Mouse (Mus musculus) liver, embryonic 12.5 days (tissue): ENCODE measurements at regions not wholly inside any gene's neighbourhood (a gene's known extent, or its start where the extent isn't known, plus 50 kb on each side); places are given as distances from the start of the nearest gene placed in this dataset.

Source experiments
- ATAC-seq: fragments of 200-750 bp; cut with Nextera tagmentation; 2 replicates; pipeline ENCODE4 v1.8.0; 2017; ENCODE audit warnings: moderate number of reproducible peaks, mild to moderate bottlenecking, moderate library complexity
- H3K27ac ChIP-seq: fragments of 300-500 bp; sonication (generic); 2 replicates; pipeline ENCODE4 v1.5.1; 2016; ENCODE audit warnings: mild to moderate bottlenecking
- H3K27me3 ChIP-seq: fragments of 300-500 bp; sonication (generic); replicated peaks from 2 replicates; pipeline ENCODE4 v1.6.1; 2016; ENCODE audit warnings: mild to moderate bottlenecking, moderate library complexity
- H3K36me3 ChIP-seq: fragments of 300-500 bp; sonication (generic); 2 replicates; pipeline ENCODE4 v1.6.1; 2016; ENCODE audit warnings: mild to moderate bottlenecking, moderate library complexity
- H3K4me1 ChIP-seq: fragments of 300-500 bp; sonication (generic); 2 replicates; pipeline ENCODE4 v1.6.1; 2016
- H3K4me2 ChIP-seq: fragments of 300-500 bp; sonication (generic); 2 replicates; pipeline ENCODE4 v1.6.1; 2016; ENCODE audit warnings: mild to moderate bottlenecking, moderate library complexity
- H3K4me3 ChIP-seq: fragments of 300-500 bp; sonication (generic); 2 replicates; pipeline ENCODE4 v1.5.1; 2016; ENCODE audit warnings: mild to moderate bottlenecking, moderate library complexity
- H3K9ac ChIP-seq: fragments of 300-500 bp; sonication (generic); 2 replicates; pipeline ENCODE4 v1.6.1; 2016; ENCODE audit warnings: mild to moderate bottlenecking, moderate library complexity
- H3K9me3 ChIP-seq: fragments of 300-500 bp; sonication (generic); replicated peaks from 2 replicates; pipeline ENCODE4 v1.6.1; 2016; ENCODE audit warnings: mild to moderate bottlenecking, moderate library complexity
- WGBS: fragments of 180-500 bp; shearing (Covaris S2); methylation state at CpG from one replicate; pipeline ENCODE4 v1.1.7; 2016; ENCODE audit not compliant: insufficient replicate concordance; 5-methylcytosine and 5-hydroxymethylcytosine counted together

DNA sequence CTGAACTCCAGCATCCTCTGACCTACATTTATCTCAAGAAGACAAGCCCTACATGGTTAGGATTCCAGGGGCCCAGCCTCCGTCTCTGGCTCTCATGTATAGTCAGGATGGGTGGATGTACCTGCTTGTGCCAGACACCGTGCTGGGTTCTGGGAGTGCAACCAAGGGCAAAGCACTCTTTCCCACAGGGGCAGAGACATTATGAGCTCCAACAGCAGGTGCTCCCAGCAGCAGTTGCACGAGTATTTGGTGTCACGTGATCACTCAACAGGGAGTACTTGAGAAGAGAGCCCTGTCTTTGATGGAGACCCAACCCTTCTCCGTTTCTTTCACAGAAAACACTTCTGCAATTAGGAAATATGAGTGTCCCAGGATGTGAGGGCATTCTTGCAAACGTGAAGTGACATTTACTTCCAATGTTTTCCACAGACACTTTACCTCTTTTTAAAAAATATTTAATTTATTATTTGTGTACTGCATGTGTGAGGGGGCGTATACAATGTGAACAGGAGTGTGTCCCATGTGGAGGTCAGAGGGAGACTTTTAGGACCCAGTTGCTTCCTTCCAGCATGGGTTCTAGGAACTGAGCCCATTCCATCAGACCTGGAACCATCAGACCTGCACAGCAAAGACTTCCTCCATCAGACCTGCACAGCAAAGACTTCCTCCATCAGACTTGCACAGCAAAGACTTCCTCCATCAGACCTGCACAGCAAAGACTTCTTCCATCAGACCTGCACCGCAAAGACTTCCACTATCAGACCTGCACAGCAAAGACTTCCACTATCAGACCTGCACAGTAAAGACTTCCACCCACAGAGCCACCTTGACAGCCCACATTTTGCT lies 95.5 kb upstream of the Cpm start:
- Histone ChIP-seq H3K4me2 (no peak overlapping the region), H3K27me3 (no peaks in the 10 kb centered on the region), H3K4me3 (no peak overlapping the region), H3K36me3 (no peaks in the 10 kb centered on the region), H3K9ac (no peak overlapping the region), H3K9me3 (no peaks in the 10 kb centered on the region), H3K27ac (no peak overlapping the region), H3K4me1 (no peaks in the 10 kb centered on the region)
- ATAC-seq: no peak
- WGBS: 65% methylated on average over 8 of the region's 8 CpGs

DNA sequence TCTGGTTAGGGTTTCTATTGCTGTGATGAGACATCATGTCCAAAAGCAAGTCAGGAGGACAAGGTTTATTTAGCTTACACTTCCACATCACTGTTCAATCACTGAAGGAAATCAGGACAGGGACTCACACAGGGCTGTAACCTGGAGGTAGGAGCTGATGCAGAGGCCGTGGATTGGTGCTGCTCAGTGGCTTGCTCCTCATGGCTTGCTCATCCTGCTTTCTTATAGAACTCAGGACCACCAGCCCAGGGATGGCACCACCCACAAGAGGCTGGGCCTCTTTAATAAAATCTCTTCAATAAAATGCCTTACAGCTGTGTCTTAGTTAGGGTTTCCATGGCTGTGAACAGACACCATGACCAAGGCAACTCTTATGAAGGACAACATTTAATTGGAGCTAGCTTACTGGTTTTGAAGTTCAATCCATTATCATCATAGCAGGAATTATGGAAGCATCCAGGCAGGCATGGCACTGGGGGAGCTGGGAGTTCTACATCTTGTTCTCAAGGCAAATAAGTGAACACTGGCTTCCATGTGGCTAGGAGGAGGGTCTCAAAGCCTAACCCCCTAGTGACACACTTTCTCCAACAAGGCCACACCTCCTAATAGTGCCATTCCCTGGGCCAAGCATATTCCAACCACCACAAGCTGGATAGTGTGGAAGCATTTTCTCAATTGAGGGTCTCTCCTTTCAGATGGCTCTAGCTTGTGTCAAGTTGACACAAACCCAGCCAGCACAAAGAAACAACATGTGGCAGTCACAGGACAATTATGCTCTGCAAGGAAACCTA lies 96.4 kb upstream of the Cpm start:
- 68% methylated on average over 1 of the region's 1 CpGs for WGBS
- Histone ChIP-seq H3K27me3 (no peaks in the 10 kb centered on the region), H3K27ac (no peak overlapping the region), H3K9ac (no peak overlapping the region), H3K9me3 (no peaks in the 10 kb centered on the region), H3K4me2 (no peak overlapping the region), H3K4me1 (no peaks in the 10 kb centered on the region), H3K4me3 (no peak overlapping the region), H3K36me3 (no peaks in the 10 kb centered on the region)
- ATAC-seq: no peak

DNA sequence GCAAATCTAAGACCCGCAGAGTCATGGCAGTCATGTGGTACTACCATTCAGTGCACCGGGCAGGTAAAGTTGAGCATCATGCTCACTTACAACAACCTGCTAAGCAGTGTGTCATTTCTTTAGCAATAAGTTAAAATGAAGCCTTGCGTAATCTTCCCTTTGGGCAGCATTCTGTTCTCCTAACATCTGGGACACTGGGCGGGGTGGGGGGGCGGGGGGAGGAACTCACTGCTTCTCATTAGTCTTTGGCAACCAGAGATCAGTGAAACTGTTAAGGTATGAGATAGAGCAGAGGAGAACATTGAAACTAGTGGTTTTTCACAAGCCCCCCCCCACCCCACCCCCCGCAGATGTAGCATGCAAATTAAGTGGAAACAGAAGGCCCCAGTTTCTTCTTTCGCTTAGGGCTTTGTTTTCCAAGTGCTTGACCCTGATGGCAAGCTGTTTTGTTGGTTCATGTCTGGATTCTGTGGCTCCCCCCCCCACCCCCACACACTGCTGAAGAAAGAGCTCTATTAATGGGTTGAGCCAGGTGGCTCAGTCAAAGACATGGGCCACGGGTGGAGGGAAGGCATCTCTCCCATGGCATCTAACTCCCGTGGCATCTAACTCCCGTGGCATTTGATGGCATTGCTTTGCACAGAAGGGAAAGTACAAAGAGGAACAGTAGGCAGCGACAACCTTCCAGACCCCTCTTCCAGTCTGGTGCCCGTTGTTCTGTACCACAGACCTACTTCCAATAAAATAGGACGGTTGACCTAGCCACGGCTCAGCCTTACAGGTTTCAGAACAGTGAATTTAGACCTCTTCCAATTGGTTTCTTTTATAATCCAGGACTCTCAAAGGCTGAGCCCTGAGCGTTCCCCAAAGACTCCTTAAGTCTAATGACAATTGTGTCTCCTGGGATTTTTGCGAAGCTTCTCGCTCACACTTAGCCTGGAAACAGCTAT lies 97.2 kb upstream of the Cpm start:
- no peak for ATAC-seq
- no peak overlapping the region for H3K9ac ChIP-seq
- WGBS: 75% methylated on average over 17 of the region's 17 CpGs

DNA sequence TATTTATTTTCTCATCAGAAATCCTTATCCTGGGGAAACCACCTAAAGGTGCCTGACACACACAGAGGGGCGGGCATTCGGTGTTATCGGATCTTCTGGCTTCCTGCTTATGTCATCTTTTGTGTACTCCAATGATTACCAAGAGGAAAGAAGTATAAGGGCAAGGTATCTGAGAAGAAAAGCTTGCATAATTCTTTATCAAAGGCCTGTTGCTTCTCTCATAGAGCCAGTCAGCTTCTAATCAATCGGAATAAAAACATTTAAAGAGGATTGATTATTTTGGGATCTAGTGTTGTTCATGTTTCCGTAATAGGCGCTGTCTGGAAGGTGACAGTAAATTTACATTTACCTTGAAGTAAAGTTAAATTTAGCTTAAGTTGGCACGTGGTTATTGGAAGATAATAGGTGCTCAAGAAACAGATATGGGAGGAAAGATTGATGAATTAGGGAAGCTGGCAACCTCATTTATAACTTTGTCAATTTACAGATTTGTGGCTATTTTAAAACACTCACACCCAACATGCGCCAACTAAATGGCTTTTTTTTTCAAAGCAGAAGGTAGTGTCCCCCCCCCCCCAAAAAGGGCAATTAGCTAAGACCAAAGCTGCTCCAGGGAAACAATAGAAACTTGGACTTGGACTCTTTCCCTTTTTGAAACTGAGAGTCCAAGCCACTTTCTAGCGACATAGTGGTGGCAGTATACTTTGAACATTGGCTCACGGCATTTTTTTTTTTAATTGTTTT lies 98.3 kb upstream of the Cpm start:
- WGBS: 57% methylated on average over 10 of the region's 10 CpGs
- no peaks in the 10 kb centered on the region for H3K36me3 ChIP-seq
- H3K27me3 ChIP-seq: no peaks in the 10 kb centered on the region
- H3K4me1 ChIP-seq: no peaks in the 10 kb centered on the region
- no peak overlapping the region for H3K9ac ChIP-seq
- H3K27ac ChIP-seq: no peak overlapping the region
- H3K4me2 ChIP-seq: no peak overlapping the region
- no peaks in the 10 kb centered on the region for H3K9me3 ChIP-seq
- no peak for ATAC-seq
- H3K4me3 ChIP-seq: no peak overlapping the region

More for the DNA sequence above, 97.2 kb upstream of the Cpm start:
- Histone ChIP-seq H3K4me3 (no peak overlapping the region), H3K27me3 (no peaks in the 10 kb centered on the region), H3K27ac (no peak overlapping the region), H3K4me2 (no peak overlapping the region), H3K9me3 (no peaks in the 10 kb centered on the region), H3K4me1 (no peaks in the 10 kb centered on the region), H3K36me3 (no peaks in the 10 kb centered on the region)

DNA sequence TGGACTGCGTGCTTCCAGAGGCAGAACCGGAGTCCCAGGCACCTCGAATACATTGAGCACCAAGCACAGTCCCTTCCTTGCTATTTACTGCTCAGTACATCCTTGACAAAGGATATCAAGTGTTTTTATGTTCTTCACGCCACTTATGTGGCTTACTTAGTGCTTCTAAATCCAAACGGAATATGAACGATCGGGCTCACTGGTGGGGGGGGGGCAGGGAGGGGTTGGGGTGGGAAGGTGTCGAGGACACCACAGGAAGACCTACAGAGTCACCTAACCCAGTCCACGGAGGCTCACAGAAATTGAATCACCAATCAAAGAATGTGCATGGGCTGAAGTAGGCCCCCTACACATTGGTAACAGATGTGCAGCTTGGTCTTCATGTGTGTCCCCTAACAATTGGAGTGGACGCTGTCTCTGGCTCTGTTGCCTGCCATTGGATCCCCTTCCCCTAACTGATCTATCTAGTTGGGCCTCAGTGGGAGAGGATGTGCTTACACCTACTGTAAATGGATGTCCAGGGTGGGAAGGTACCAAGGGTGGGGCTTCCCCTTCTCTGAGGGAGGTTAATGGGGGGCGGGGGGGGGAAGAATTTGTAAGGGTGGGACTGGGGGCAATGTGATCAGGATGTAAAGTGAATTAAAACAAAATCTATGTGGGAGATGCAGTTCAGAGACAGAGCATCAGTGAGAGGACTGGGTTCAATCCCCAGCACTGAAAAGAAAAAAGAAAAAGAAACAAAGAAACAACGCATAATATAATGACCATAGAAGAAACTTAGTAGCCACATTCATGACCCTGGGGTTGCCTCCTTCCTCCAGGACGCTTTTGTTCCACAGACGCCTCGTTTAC lies 99.1 kb upstream of the Cpm start:
- ATAC-seq: no peak
- Histone ChIP-seq H3K27ac (no peak overlapping the region), H3K36me3 (no peaks in the 10 kb centered on the region), H3K4me1 (no peaks in the 10 kb centered on the region), H3K4me2 (no peak overlapping the region), H3K27me3 (no peaks in the 10 kb centered on the region), H3K9me3 (no peaks in the 10 kb centered on the region), H3K9ac (no peak overlapping the region), H3K4me3 (no peak overlapping the region)
- 57% methylated on average over 15 of the region's 15 CpGs for WGBS

DNA sequence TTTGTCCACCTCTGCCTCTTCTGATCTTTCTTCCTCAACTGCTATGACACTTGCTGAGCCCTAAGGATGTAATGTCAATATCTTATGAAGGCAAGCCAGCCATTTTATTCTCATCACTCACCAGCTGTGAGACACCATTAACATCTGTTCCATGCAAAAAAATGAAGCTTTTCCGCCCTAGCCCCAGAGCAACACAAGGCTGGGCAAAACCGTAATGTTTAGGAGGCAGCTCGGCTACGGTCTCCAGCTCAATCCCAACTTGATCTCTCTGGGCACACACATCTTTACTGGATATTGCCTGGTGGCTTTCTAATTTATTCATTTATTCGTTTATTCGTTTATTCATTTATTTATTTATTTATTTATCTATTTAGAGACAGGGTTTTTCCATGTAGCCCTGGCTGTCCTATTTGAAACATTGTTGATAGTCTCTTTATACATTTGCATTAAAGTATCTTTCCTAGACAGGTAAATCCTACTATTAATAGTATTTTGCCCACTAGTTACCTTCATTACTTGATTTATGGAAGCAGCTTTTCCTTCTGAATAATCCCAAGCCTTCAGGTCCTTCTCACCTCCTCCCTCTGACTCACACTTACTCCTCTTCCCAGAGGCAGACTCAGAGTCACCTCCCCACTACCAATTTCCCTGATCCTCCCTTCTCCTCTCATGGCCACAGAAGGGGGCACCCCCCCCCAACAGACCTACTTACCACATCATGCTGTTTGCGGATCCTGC lies 99.9 kb upstream of the Cpm start:
- Histone ChIP-seq H3K4me3 (no peak overlapping the region), H3K27me3 (no peaks in the 10 kb centered on the region), H3K4me1 (no peaks in the 10 kb centered on the region), H3K9me3 (no peaks in the 10 kb centered on the region), H3K4me2 (no peak overlapping the region), H3K27ac (no peak overlapping the region), H3K36me3 (no peaks in the 10 kb centered on the region), H3K9ac (no peak overlapping the region)
- no peak for ATAC-seq
- WGBS: 76% methylated on average over 7 of the region's 7 CpGs

DNA sequence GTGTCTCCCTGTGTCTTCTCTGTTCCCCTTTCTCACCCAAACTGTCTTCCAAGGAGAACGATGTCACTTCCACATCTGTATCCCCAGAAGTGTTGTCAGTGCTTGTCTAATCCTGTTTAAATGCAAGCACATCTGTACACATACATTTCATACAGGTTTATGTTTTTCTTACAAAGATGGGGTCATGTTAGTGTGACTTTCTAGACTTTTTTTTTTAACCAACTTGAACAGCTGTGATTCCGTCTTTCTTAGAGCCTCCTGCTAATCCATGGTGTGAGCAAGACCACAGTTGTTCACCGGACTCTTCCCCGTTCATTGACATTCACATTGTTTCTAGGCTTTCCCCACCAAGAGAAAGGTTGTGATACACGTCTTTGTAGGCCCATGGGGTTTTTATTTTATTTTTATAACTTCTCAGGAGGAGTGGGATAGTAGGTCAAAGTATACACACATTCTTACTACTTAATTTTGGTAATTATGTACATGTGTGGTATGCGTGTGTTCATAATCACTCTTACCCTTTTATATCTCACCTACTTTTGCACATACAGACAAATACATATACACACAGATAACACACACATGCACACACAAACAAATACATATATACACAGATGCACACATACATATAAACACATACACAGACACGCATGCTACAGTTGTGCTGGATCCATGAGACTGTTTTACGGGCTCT lies 100.6 kb upstream of the Cpm start:
- no peak for ATAC-seq
- Histone ChIP-seq H3K9ac (no peak overlapping the region), H3K4me1 (no peaks in the 10 kb centered on the region), H3K9me3 (no peaks in the 10 kb centered on the region), H3K27ac (no peak overlapping the region), H3K36me3 (no peaks in the 10 kb centered on the region), H3K27me3 (no peaks in the 10 kb centered on the region), H3K4me2 (no peak overlapping the region), H3K4me3 (no peak overlapping the region)
- WGBS: 75% methylated on average over 8 of the region's 8 CpGs

DNA sequence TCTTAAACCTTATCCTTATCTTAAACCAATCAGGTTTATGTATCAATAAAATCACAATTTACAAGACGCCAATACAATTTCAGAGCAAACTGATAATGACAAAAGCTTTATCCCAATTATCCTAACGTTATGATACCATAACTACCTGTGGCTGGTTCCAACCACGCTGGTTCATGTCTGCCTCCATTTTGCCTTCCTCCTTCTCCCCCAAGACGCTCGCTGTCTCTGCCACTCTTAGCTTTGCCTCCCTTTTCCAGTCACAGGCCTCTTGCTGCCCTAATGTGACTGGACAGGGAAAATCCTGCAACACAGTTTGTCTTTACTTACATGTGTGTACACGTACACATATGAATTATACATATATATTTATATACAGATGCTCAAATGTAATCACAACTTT lies 101.3 kb upstream of the Cpm start:
- no peaks in the 10 kb centered on the region for H3K9me3 ChIP-seq
- no peak for ATAC-seq
- no peak overlapping the region for H3K27ac ChIP-seq
- no peak overlapping the region for H3K4me2 ChIP-seq
- no peak overlapping the region for H3K4me3 ChIP-seq
- H3K4me1 ChIP-seq: no peaks in the 10 kb centered on the region
- no peak overlapping the region for H3K9ac ChIP-seq
- H3K36me3 ChIP-seq: no peaks in the 10 kb centered on the region
- 71% methylated on average over 6 of the region's 6 CpGs for WGBS
- no peaks in the 10 kb centered on the region for H3K27me3 ChIP-seq

DNA sequence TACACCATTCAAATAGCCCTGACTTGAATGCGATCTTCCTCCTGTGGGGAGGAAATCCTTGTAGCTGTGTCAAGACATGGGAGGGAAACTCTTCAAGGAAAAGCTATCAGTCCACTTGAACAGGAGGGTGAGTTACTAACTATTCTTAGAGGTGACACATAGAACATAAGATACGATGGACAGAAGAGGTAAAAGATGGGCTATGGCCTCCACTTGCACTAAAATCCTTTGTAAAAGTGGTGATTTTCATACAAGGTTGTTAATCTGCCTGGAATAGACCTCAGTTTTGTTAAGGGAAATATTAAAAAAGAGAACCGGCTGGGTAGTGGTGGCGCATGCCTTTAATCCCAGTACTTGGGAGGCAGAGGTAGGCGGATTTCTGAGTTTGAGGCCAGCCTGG lies 102.1 kb upstream of the Cpm start:
- no peak overlapping the region for H3K9ac ChIP-seq
- 83% methylated on average over 5 of the region's 5 CpGs for WGBS
- no peaks in the 10 kb centered on the region for H3K27me3 ChIP-seq
- H3K4me2 ChIP-seq: no peak overlapping the region
- H3K4me1 ChIP-seq: no peaks in the 10 kb centered on the region
- no peaks in the 10 kb centered on the region for H3K36me3 ChIP-seq
- no peak overlapping the region for H3K4me3 ChIP-seq
- H3K9me3 ChIP-seq: no peaks in the 10 kb centered on the region
- ATAC-seq: no peak
- H3K27ac ChIP-seq: no peak overlapping the region

DNA sequence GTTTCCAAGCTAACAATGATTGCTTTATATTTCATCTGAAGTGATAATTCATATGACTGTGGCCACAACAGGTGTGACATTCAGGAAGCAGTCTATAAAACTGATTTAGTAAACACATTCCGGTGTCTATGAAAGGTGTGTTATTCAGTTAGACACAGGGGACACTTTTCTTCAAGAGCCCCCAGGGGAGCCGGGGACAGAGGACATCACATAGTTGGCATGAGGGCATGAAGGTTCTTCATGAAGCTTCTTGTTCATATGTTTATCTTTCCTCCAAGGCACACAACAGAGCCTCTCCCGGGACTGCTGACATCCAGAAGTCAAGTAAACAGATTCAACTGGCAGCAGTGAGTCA lies 102.5 kb upstream of the Cpm start:
- H3K27ac ChIP-seq: no peak overlapping the region
- WGBS: 69% methylated on average over 3 of the region's 3 CpGs
- no peak for ATAC-seq
- H3K9me3 ChIP-seq: no peaks in the 10 kb centered on the region
- no peaks in the 10 kb centered on the region for H3K36me3 ChIP-seq
- H3K4me3 ChIP-seq: no peak overlapping the region
- H3K9ac ChIP-seq: no peak overlapping the region
- H3K4me1 ChIP-seq: no peaks in the 10 kb centered on the region
- no peaks in the 10 kb centered on the region for H3K27me3 ChIP-seq
- H3K4me2 ChIP-seq: no peak overlapping the region
